Mouse (Mus musculus): Measurements from ENCODE around the gene Pde8a. TPM values are rescaled to one million over a fixed set of nuclear protein-coding genes. Genes with fewer than 3 reads are reported as not detected.

Pde8a gene
- polyA plus RNA-seq, 1 experiment from 2014 or later, result 2.3 TPM

DNA sequence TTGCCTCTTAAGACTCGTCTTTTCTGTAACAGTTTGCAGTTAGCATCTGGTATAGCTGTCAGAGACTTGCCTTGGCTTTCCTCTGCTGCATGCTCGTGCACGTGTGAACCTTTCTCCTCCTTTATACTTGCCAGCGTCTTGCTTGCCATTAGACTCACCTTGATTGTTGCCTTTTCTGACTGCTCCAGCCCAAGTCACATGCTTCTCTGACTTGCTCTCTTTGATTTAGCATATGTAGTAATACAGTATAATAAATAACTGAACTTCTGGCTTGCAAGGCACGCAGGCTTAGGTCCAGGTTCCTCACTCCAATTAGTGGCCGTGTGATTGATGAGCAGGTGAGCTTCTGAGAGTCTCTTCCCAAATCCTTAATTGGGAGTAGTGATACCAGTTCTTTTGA, 37.2 kb downstream of the Pde8a start:
- H3K36me3 ChIP-seq (replicated peaks), result no peaks in the 10 kb centered on the region
- H3K4me1 ChIP-seq, result no peaks in the 10 kb centered on the region
- H3K4me3 ChIP-seq, result no peak overlapping the region
- H3K4me2 ChIP-seq, result no peak overlapping the region
- WGBS, result 88% methylated on average over 6 of the region's 6 CpGs
- no peak overlapping the region for H3K27ac ChIP-seq
- ATAC-seq (replicated peaks), result no peak
- no peaks in the 10 kb centered on the region for H3K27me3 ChIP-seq (replicated peaks)
- H3K9me3 ChIP-seq, result no peaks in the 10 kb centered on the region
- no peak overlapping the region for H3K9ac ChIP-seq

GRCm38 (mm10) chr7:81251521-81251920, 38.1 kb downstream of the Pde8a start:
- Histone ChIP-seq H3K27me3 (replicated peaks) (no peaks in the 10 kb centered on the region), H3K4me2 (no peak overlapping the region), H3K4me3 (no peak overlapping the region), H3K36me3 (replicated peaks) (no peaks in the 10 kb centered on the region), H3K4me1 (no peaks in the 10 kb centered on the region), H3K27ac (no peak overlapping the region), H3K9me3 (no peaks in the 10 kb centered on the region), H3K9ac (no peak overlapping the region)
- ATAC-seq (replicated peaks), result no peak
- 97% methylated on average over 2 of the region's 2 CpGs for WGBS

DNA sequence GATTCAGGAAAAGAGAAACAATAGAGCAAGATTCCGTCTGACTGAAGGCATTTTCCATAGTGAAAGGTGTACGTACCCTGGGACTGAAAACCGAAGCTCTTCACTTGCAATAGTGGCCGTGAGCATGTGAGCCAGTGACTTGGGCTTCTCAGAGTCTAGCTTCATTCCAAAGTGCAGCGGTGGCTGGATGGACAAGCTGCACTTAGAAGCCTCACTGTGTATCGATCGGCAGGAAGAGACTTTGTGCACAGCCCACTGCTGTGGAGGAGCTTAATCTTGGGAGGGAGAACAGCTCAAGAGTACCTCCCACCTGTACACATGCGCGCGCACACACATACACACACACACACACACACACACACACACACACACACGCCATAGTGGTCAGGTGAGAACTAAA, 39.9 kb downstream of the Pde8a start:
- Histone ChIP-seq H3K36me3 (replicated peaks) (no peaks in the 10 kb centered on the region), H3K4me2 (no peak overlapping the region), H3K27ac (no peak overlapping the region), H3K4me3 (no peak overlapping the region), H3K4me1 (no peaks in the 10 kb centered on the region), H3K9me3 (no peaks in the 10 kb centered on the region), H3K27me3 (replicated peaks) (no peaks in the 10 kb centered on the region), H3K9ac (no peak overlapping the region)
- 78% methylated on average over 11 of the region's 11 CpGs for WGBS
- ATAC-seq (replicated peaks), result no peak

DNA sequence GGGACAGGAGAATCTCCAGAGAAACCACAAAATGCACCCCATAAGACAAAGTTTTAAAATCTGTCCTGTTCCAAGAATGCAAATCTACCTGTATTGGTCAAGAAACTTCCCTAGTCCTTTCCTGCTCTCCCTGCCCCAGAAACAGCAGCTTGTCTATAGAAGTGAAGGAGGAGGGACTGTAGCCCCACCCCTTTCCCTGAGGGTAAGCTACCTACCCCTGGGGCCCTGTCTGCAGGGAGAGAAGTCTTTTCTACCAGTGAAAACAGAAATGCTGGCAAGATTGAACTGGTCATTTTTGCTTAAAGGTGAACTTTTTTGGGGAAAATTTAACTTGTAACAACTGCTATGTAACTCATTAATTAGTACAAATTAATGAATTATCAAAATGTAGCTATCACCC, 41.2 kb downstream of the Pde8a start:
- H3K4me3 ChIP-seq, result no peak overlapping the region
- H3K27me3 ChIP-seq (replicated peaks), result no peaks in the 10 kb centered on the region
- ATAC-seq (replicated peaks), result no peak
- H3K4me1 ChIP-seq, result no peaks in the 10 kb centered on the region
- no peaks in the 10 kb centered on the region for H3K36me3 ChIP-seq (replicated peaks)
- H3K27ac ChIP-seq, result no peak overlapping the region
- H3K9ac ChIP-seq, result no peak overlapping the region
- no peaks in the 10 kb centered on the region for H3K9me3 ChIP-seq
- H3K4me2 ChIP-seq, result no peak overlapping the region

GRCm38 (mm10) chr7:81255456-81255855, 42.1 kb downstream of the Pde8a start:
- Histone ChIP-seq H3K36me3 (replicated peaks) (no peaks in the 10 kb centered on the region), H3K4me1 (no peaks in the 10 kb centered on the region), H3K9me3 (no peaks in the 10 kb centered on the region), H3K27me3 (replicated peaks) (no peaks in the 10 kb centered on the region), H3K27ac (no peak overlapping the region), H3K9ac (no peak overlapping the region), H3K4me2 (no peak overlapping the region), H3K4me3 (no peak overlapping the region)
- ATAC-seq (replicated peaks), result no peak
- WGBS, result 86% methylated on average over 3 of the region's 3 CpGs

- 88% methylated on average over 3 of the region's 3 CpGs for WGBS
- H3K27ac ChIP-seq, result no peak overlapping the region
- H3K36me3 ChIP-seq (replicated peaks), result no peaks in the 10 kb centered on the region
- no peak for ATAC-seq (replicated peaks)
- H3K27me3 ChIP-seq (replicated peaks), result no peaks in the 10 kb centered on the region
- H3K9ac ChIP-seq, result no peak overlapping the region
- H3K4me1 ChIP-seq, result no peaks in the 10 kb centered on the region
- no peak overlapping the region for H3K4me2 ChIP-seq
- H3K9me3 ChIP-seq, result no peaks in the 10 kb centered on the region
- H3K4me3 ChIP-seq, result no peak overlapping the region
These were observed 43.4 kb downstream of the Pde8a start for GRCm38 (mm10) chr7:81256773-81257172.

DNA sequence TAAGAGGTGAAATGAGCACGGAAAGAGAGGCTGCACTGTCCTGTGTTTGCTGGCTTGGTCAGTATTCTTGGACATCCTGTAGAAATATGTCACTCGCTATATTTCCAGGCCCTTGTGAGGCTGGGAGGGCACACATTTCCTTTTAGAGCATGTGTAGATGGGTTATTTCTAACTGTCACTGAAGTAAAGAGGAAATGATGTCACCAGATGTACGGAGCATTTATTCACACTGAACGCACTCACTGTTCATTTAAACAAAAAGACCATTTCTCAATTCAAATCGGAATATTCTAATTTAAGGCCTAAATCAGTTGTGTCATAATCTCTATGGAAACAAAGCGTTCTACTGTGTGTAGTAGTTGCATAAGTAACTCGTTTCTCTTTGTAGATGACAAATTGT, 48.2 kb downstream of the Pde8a start:
- H3K4me3 ChIP-seq, result no peak overlapping the region
- no peaks in the 10 kb centered on the region for H3K9me3 ChIP-seq
- no peak overlapping the region for H3K9ac ChIP-seq
- 84% methylated on average over 7 of the region's 7 CpGs for WGBS
- H3K4me1 ChIP-seq, result no peaks in the 10 kb centered on the region
- H3K4me2 ChIP-seq, result no peak overlapping the region
- no peak for ATAC-seq (replicated peaks)
- no peak overlapping the region for H3K27ac ChIP-seq
- H3K27me3 ChIP-seq (replicated peaks), result no peaks in the 10 kb centered on the region
- H3K36me3 ChIP-seq (replicated peaks), result no peaks in the 10 kb centered on the region

GRCm38 (mm10) chr7:81272908-81273307, 59.5 kb downstream of the Pde8a start:
- H3K27me3 ChIP-seq (replicated peaks), result no peaks in the 10 kb centered on the region
- 82% methylated on average over 3 of the region's 3 CpGs for WGBS
- no peaks in the 10 kb centered on the region for H3K4me1 ChIP-seq
- H3K9ac ChIP-seq, result no peak overlapping the region
- ATAC-seq (replicated peaks), result no peak
- no peaks in the 10 kb centered on the region for H3K36me3 ChIP-seq (replicated peaks)
- H3K4me2 ChIP-seq, result no peak overlapping the region
- no peak overlapping the region for H3K4me3 ChIP-seq
- H3K9me3 ChIP-seq, result no peaks in the 10 kb centered on the region
- no peak overlapping the region for H3K27ac ChIP-seq

DNA sequence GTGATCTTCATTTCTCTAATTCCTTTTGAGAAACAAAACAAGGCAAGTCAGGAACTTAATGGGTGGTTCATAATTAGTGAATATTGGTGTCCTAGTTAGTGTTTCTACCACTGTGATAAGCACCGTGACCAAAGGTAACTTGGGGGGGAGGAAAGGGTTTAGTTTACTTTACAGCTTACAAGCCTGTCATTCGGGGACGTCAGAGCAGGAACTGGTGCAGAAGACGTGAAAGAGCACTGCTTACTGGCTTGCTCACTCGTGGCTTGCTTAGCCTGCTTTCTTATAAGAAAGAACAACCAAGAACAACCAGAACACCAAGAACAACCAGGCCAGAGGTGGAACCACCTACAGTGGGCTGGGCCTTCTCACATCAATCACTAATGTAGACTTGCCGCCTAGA, 65.6 kb downstream of the Pde8a start:
- Histone ChIP-seq H3K4me3 (no peak overlapping the region), H3K9me3 (no peaks in the 10 kb centered on the region), H3K9ac (no peak overlapping the region), H3K4me1 (no peaks in the 10 kb centered on the region), H3K36me3 (replicated peaks) (no peaks in the 10 kb centered on the region), H3K27ac (no peak overlapping the region), H3K4me2 (no peak overlapping the region), H3K27me3 (replicated peaks) (no peaks in the 10 kb centered on the region)
- ATAC-seq (replicated peaks), result no peak
- WGBS, result 83% methylated on average over 6 of the region's 6 CpGs

- Histone ChIP-seq H3K9me3 (no peaks in the 10 kb centered on the region), H3K4me3 (no peak overlapping the region), H3K4me2 (no peak overlapping the region), H3K27ac (no peak overlapping the region), H3K27me3 (replicated peaks) (no peaks in the 10 kb centered on the region), H3K9ac (no peak overlapping the region), H3K36me3 (replicated peaks) (no peaks in the 10 kb centered on the region), H3K4me1 (no peaks in the 10 kb centered on the region)
- ATAC-seq (replicated peaks), result no peak
- 100% methylated on average over 1 of the region's 1 CpGs for WGBS
These were observed 67.8 kb downstream of the Pde8a start for GRCm38 (mm10) chr7:81281240-81281639.

GRCm38 (mm10) chr7:81286456-81286855, 73.1 kb downstream of the Pde8a start:
- no peak overlapping the region for H3K27ac ChIP-seq
- no peaks in the 10 kb centered on the region for H3K9me3 ChIP-seq
- no peaks in the 10 kb centered on the region for H3K4me1 ChIP-seq
- H3K4me2 ChIP-seq, result no peak overlapping the region
- H3K4me3 ChIP-seq, result no peak overlapping the region
- 34% methylated on average over 7 of the region's 7 CpGs for WGBS
- no peaks in the 10 kb centered on the region for H3K27me3 ChIP-seq (replicated peaks)
- H3K9ac ChIP-seq, result no peak overlapping the region
- ATAC-seq (replicated peaks), result no peak
- no peaks in the 10 kb centered on the region for H3K36me3 ChIP-seq (replicated peaks)

DNA sequence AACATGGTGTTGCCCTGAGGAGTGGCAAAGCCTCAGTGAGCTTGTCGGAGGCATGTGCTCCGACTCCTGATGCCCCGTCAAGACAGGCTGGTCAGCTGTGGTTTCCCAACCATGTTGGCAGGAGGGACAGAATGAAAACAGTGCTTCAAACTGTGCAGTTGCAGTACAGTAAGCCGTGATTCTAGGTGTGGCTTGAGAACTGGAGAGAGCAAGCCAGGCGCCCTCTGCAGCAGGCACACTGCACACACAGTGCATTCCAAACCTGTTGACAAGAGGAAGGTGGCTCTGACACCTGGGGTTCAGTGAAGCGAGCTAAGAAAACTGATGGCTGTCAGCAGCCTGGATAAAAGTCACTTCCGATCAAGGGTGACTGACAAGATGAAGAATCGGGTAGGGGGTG, 73.5 kb downstream of the Pde8a start:
- ATAC-seq (replicated peaks), result no peak
- H3K9ac ChIP-seq, result no peak overlapping the region
- H3K27ac ChIP-seq, result no peak overlapping the region
- 58% methylated on average over 8 of the region's 8 CpGs for WGBS
- H3K36me3 ChIP-seq (replicated peaks), result no peaks in the 10 kb centered on the region
- no peaks in the 10 kb centered on the region for H3K27me3 ChIP-seq (replicated peaks)
- no peaks in the 10 kb centered on the region for H3K9me3 ChIP-seq
- H3K4me1 ChIP-seq, result no peaks in the 10 kb centered on the region
- H3K4me3 ChIP-seq, result no peak overlapping the region
- no peak overlapping the region for H3K4me2 ChIP-seq

DNA sequence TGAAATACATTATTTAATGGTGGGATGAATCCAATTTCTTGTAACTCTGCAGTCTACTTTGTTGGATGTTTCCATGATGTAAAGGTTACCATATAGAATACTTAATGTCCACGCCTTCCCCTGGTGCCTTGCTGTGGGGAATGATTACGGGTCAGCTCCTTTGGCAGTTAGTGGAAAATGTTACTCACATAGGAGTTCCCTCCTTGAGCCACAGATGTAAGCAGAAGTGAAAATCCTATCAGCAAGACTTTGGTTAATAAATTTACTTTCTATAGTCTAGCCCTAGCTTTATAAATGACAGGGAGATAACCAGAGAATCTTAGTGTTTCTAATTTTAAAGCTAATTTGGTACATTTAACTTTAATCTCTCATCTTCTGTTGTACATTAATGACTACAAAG, 81.8 kb downstream of the Pde8a start:
- Histone ChIP-seq H3K9me3 (no peaks in the 10 kb centered on the region), H3K27ac (no peak overlapping the region), H3K27me3 (replicated peaks) (no peaks in the 10 kb centered on the region), H3K36me3 (replicated peaks) (no peaks in the 10 kb centered on the region), H3K4me1 (no peaks in the 10 kb centered on the region), H3K4me3 (no peak overlapping the region), H3K9ac (no peak overlapping the region), H3K4me2 (no peak overlapping the region)
- 92% methylated on average over 2 of the region's 2 CpGs for WGBS
- no peak for ATAC-seq (replicated peaks)

GRCm38 (mm10) chr7:81298206-81298605, 84.8 kb downstream of the Pde8a start:
- Histone ChIP-seq H3K9me3 (no peaks in the 10 kb centered on the region), H3K4me3 (no peak overlapping the region), H3K27ac (no peak overlapping the region), H3K4me1 (no peaks in the 10 kb centered on the region), H3K27me3 (replicated peaks) (no peaks in the 10 kb centered on the region), H3K9ac (no peak overlapping the region), H3K36me3 (replicated peaks) (no peaks in the 10 kb centered on the region), H3K4me2 (no peak overlapping the region)
- no peak for ATAC-seq (replicated peaks)
- WGBS, result 41% methylated on average over 6 of the region's 6 CpGs
